12 mouse cellular contexts compared by ENCODE assay signal in the genomic region with DNA sequence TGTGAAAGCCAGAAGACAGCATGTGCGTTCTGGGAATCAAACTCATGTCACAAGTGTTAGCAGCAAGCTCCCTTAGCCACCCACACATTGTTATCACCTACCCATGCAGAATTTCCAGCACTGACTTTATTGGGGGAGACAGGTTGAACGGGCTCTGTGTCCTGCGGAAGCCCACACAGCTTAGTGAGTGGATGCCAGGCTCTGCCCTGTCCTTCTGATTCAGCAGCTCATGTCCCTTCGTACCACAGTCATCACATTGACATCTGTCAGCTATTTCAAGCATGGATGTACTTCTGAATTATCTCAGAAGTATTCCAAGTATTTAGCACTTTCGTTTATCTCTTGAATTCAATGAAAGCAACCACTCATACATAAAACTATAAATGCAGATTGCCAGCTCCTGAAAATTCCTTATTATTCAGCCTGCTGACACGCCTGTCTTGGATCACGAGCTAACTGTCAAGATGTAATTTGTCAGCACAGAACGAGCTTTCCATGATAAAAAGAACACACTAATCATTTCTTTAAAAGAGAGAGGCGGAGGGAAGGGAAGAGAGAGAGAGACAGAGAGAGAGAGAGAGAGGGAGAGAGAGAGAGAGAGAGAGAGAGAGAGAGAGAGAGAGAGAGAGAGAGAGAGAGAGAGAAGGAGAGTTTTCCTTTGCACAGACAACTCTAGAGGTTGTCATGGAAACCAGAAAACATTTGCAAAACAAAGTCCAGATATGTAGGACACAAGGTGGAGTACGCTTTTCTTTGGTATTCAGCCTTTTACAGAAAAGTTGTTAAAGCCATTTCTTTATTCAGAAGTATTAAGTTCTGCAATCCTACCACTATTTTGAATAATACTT.
DNase-seq lines count a peak whose midpoint lies in the region; ATAC-seq and TF ChIP-seq lines count a peak whose summit lies in the region.
"Had no signal": no experiment of that assay in that cellular context is flagged by ENCODE, and none has a peak within 500 bp of the region (broad histone marks: within the 10 kb centered on the region; RNA-seq: fewer than 3 reads in every experiment).

No protein-coding gene starts in this region.

- no peak for TF ChIP-seq CTCF in lung, embryonic 14.5 days (IDR thresholded peaks at IDR 0.05; ENCODE audit: low read depth)
- peak; percentile 8; the same call in 1 of the 2 replicates for TF ChIP-seq CTCF in midbrain, postnatal 0 days (IDR thresholded peaks at IDR 0.05)
- TF ChIP-seq CTCF in liver, postnatal 0 days (IDR thresholded peaks at IDR 0.05; ENCODE audit: low read depth): no peak

- H3K27ac ChIP-seq in forebrain, embryonic 14.5 days (ENCODE audit: low read depth, low read length): no peak overlapping the region
- H3K27ac ChIP-seq in forebrain, embryonic 12.5 days: no peak overlapping the region
- peak overlapping the region; percentile 39; the same call in 1 of the 2 replicates for H3K27ac ChIP-seq in lung, embryonic 14.5 days (ENCODE audit: low read depth)
- H3K27ac ChIP-seq in forebrain, embryonic 16.5 days (ENCODE audit: low read length): peak overlapping the region; percentile 64
- no peak overlapping the region for H3K27ac ChIP-seq in midbrain, postnatal 0 days (ENCODE audit: low read depth, low read length)
- H3K27ac ChIP-seq in liver, postnatal 0 days (ENCODE audit: low read depth): no peak overlapping the region

- H3K9me3 ChIP-seq in forebrain, embryonic 14.5 days (replicated peaks; ENCODE audit: control insufficient read depth, low read length): no peaks in the 10 kb centered on the region
- no peaks in the 10 kb centered on the region for H3K9me3 ChIP-seq in forebrain, embryonic 12.5 days
- no peaks in the 10 kb centered on the region for H3K9me3 ChIP-seq in lung, embryonic 14.5 days (ENCODE audit: low read depth, low read length)
- no peaks in the 10 kb centered on the region for H3K9me3 ChIP-seq in forebrain, embryonic 16.5 days (ENCODE audit: control insufficient read depth, low read length)
- H3K9me3 ChIP-seq in midbrain, postnatal 0 days (ENCODE audit: low read length): no peaks in the 10 kb centered on the region
- H3K9me3 ChIP-seq in liver, postnatal 0 days (ENCODE audit: low read length): no peaks in the 10 kb centered on the region
- H3K9me3 ChIP-seq: limb, embryonic 15.5 days had no signal

- 52% methylated on average over 10 of the region's 10 CpGs for WGBS in forebrain, embryonic 14.5 days
- 59% methylated on average over 10 of the region's 10 CpGs for WGBS in forebrain, embryonic 12.5 days
- 42% methylated on average over 10 of the region's 10 CpGs for WGBS in lung, embryonic 14.5 days
- 28% methylated on average over 10 of the region's 10 CpGs for WGBS in forebrain, embryonic 16.5 days
- WGBS in midbrain, postnatal 0 days: 34% methylated on average over 10 of the region's 10 CpGs
- 57% methylated on average over 10 of the region's 10 CpGs for WGBS in liver, postnatal 0 days (ENCODE audit: insufficient replicate concordance)

- peak; percentile 67 for DNase-seq in forebrain, embryonic 14.5 days (ENCODE audit: low spot score)
- DNase-seq in lung, embryonic 14.5 days: peak; percentile 74
- no peak for DNase-seq in lung, postnatal 14 days
- peak; percentile 55 for DNase-seq in midbrain, postnatal 0 days (ENCODE audit: low spot score)
- no peak for DNase-seq in spleen, postnatal 10 days (ENCODE audit: low spot score in 2 of 2)
- no peak for DNase-seq in liver, postnatal 0 days
- DNase-seq: cerebellum, adult 18-20 months; right cerebral cortex, postnatal 14 days had no signal

- ATAC-seq in forebrain, embryonic 14.5 days: peak; percentile 37; the same call in 1 of the 2 replicates
- no peak for ATAC-seq in forebrain, embryonic 12.5 days (ENCODE audit: low FRiP score)
- no peak for ATAC-seq in lung, embryonic 14.5 days (ENCODE audit: insufficient read depth)
- ATAC-seq in forebrain, embryonic 16.5 days: peak; percentile 65
- peak; percentile 47; the same call in 1 of the 2 replicates for ATAC-seq in midbrain, postnatal 0 days (ENCODE audit: low FRiP score)
- ATAC-seq in liver, postnatal 0 days: no peak
- ATAC-seq: activated CD4-positive, CD25-positive, alpha-beta regulatory T cell, adult 4 months had no signal

- H3K36me3 ChIP-seq in forebrain, embryonic 14.5 days (ENCODE audit: control insufficient read depth, insufficient read depth, low read length): no peaks in the 10 kb centered on the region
- no peaks in the 10 kb centered on the region for H3K36me3 ChIP-seq in forebrain, embryonic 12.5 days (replicated peaks)
- H3K36me3 ChIP-seq in lung, embryonic 14.5 days (ENCODE audit: insufficient read depth): no peaks in the 10 kb centered on the region
- no peaks in the 10 kb centered on the region for H3K36me3 ChIP-seq in forebrain, embryonic 16.5 days (ENCODE audit: control insufficient read depth, insufficient read depth)
- no peaks in the 10 kb centered on the region for H3K36me3 ChIP-seq in midbrain, postnatal 0 days (ENCODE audit: insufficient read depth, low read length)
- H3K36me3 ChIP-seq in liver, postnatal 0 days (replicated peaks; ENCODE audit: insufficient read depth, low read length): no peaks in the 10 kb centered on the region
- H3K36me3 ChIP-seq: limb, embryonic 15.5 days had no signal

- H3K4me2 ChIP-seq in forebrain, embryonic 14.5 days (ENCODE audit: low read length): no peak overlapping the region
- no peak overlapping the region for H3K4me2 ChIP-seq in forebrain, embryonic 12.5 days
- H3K4me2 ChIP-seq in lung, embryonic 14.5 days: no peak overlapping the region
- H3K4me2 ChIP-seq in forebrain, embryonic 16.5 days (ENCODE audit: low read length): no peak overlapping the region
- no peak overlapping the region for H3K4me2 ChIP-seq in midbrain, postnatal 0 days (ENCODE audit: low read depth, low read length, poor library complexity, severe bottlenecking)
- no peak overlapping the region for H3K4me2 ChIP-seq in liver, postnatal 0 days (ENCODE audit: low read depth, low read length)
- H3K4me2 ChIP-seq: limb, embryonic 15.5 days had no signal

- no peak overlapping the region for H3K4me3 ChIP-seq in forebrain, embryonic 14.5 days (ENCODE audit: low read depth, low read length)
- no peak overlapping the region for H3K4me3 ChIP-seq in forebrain, embryonic 12.5 days (replicated peaks)
- no peak overlapping the region for H3K4me3 ChIP-seq in lung, embryonic 14.5 days (ENCODE audit: low read depth, low read length)
- no peak overlapping the region for H3K4me3 ChIP-seq in forebrain, embryonic 16.5 days (replicated peaks; ENCODE audit: low read length)
- no peak overlapping the region for H3K4me3 ChIP-seq in midbrain, postnatal 0 days (ENCODE audit: low read depth, low read length)
- H3K4me3 ChIP-seq in liver, postnatal 0 days (ENCODE audit: low read depth, low read length): no peak overlapping the region
- H3K4me3 ChIP-seq: limb, embryonic 15.5 days had no signal

- H3K4me1 ChIP-seq in forebrain, embryonic 14.5 days (ENCODE audit: control insufficient read depth, insufficient read depth, low read length): no peaks in the 10 kb centered on the region
- H3K4me1 ChIP-seq in forebrain, embryonic 12.5 days: peaks cover 10% of the 10 kb centered on the region
- peaks cover 6% of the 10 kb centered on the region; the same call in 1 of the 2 replicates for H3K4me1 ChIP-seq in lung, embryonic 14.5 days (ENCODE audit: insufficient read depth)
- peaks cover 17% of the 10 kb centered on the region for H3K4me1 ChIP-seq in forebrain, embryonic 16.5 days (replicated peaks; ENCODE audit: control insufficient read depth, insufficient read depth, low read length)
- 0 out of 2 replicates have a peak, but pooled peaks cover 4% of the 10 kb centered on the region for H3K4me1 ChIP-seq in midbrain, postnatal 0 days (ENCODE audit: insufficient read depth, low read length)
- no peaks in the 10 kb centered on the region for H3K4me1 ChIP-seq in liver, postnatal 0 days (ENCODE audit: insufficient read depth)

- H3K9ac ChIP-seq in forebrain, embryonic 14.5 days (ENCODE audit: low read length): no peak overlapping the region
- no peak overlapping the region for H3K9ac ChIP-seq in forebrain, embryonic 12.5 days
- no peak overlapping the region for H3K9ac ChIP-seq in lung, embryonic 14.5 days
- H3K9ac ChIP-seq in forebrain, embryonic 16.5 days (replicated peaks; ENCODE audit: low read depth, low read length): no peak overlapping the region
- no peak overlapping the region for H3K9ac ChIP-seq in midbrain, postnatal 0 days (replicated peaks; ENCODE audit: low read length, poor library complexity, severe bottlenecking)
- no peak overlapping the region for H3K9ac ChIP-seq in liver, postnatal 0 days (replicated peaks)
- H3K9ac ChIP-seq: limb, embryonic 15.5 days had no signal

- TF ChIP-seq EP300 in liver, postnatal 0 days (IDR thresholded peaks at IDR 0.05; ENCODE audit: low read depth): no peak

- no peaks in the 10 kb centered on the region for H3K27me3 ChIP-seq in forebrain, embryonic 14.5 days (replicated peaks; ENCODE audit: control insufficient read depth, insufficient read depth, low read length)
- H3K27me3 ChIP-seq in forebrain, embryonic 12.5 days: no peaks in the 10 kb centered on the region
- no peaks in the 10 kb centered on the region for H3K27me3 ChIP-seq in lung, embryonic 14.5 days (ENCODE audit: insufficient read depth, low read length)
- H3K27me3 ChIP-seq in forebrain, embryonic 16.5 days (replicated peaks; ENCODE audit: control insufficient read depth, insufficient read depth, low read length): no peaks in the 10 kb centered on the region
- no peaks in the 10 kb centered on the region for H3K27me3 ChIP-seq in midbrain, postnatal 0 days (ENCODE audit: insufficient read depth, low read length)
- no peaks in the 10 kb centered on the region for H3K27me3 ChIP-seq in liver, postnatal 0 days (ENCODE audit: insufficient read depth, low read length)
- H3K27me3 ChIP-seq: limb, embryonic 15.5 days had no signal

Comparison
In these comparisons a context has a peak if more than half of its experiments do, and no peak if none do; other contexts are left out.
1. ATAC-seq: peak in forebrain, embryonic 14.5 days (single experiment), forebrain, embryonic 16.5 days (single experiment) and midbrain, postnatal 0 days (single experiment); none in forebrain, embryonic 12.5 days (single experiment), lung, embryonic 14.5 days (single experiment) and liver, postnatal 0 days (single experiment).
2. DNase-seq: peak in forebrain, embryonic 14.5 days (single experiment), lung, embryonic 14.5 days (single experiment) and midbrain, postnatal 0 days (single experiment); none in lung, postnatal 14 days (single experiment), spleen, postnatal 10 days (0 of 2) and liver, postnatal 0 days (single experiment).
3. H3K27ac ChIP-seq: peak in lung, embryonic 14.5 days (single experiment) and forebrain, embryonic 16.5 days (single experiment); none in forebrain, embryonic 14.5 days (single experiment), forebrain, embryonic 12.5 days (single experiment), midbrain, postnatal 0 days (single experiment) and liver, postnatal 0 days (single experiment).